14 mouse cellular contexts compared by ENCODE assay signal in genomic region chr11:98755726-98756380, GRCm38 (mm10). TPM values are rescaled to one million over a fixed set of nuclear protein-coding genes. Genes with fewer than 3 reads are reported as not detected.
DNase-seq lines count a peak whose midpoint lies in the region; ATAC-seq and TF ChIP-seq lines count a peak whose summit lies in the region.
"Had no signal": no experiment of that assay in that cellular context is flagged by ENCODE, and none has a peak within 500 bp of the region (broad histone marks: within the 10 kb centered on the region; RNA-seq: fewer than 3 reads in every experiment).

No protein-coding gene starts in this region.

- peak overlapping the region; percentile 52 for H3K4me2 ChIP-seq in liver, embryonic 14.5 days (ENCODE audit: low read depth)
- H3K4me2 ChIP-seq in midbrain, embryonic 13.5 days (replicated peaks), result no peak overlapping the region
- H3K4me2 ChIP-seq: forebrain, embryonic 15.5 days; midbrain, embryonic 12.5 days had no signal

- H3K9ac ChIP-seq in liver, embryonic 14.5 days (replicated peaks), result peak overlapping the region; percentile 19; the same call in 1 of the 2 replicates
- H3K9ac ChIP-seq in midbrain, embryonic 13.5 days (replicated peaks), result no peak overlapping the region
- H3K9ac ChIP-seq: forebrain, embryonic 15.5 days had no signal

- no peak overlapping the region for H3K4me3 ChIP-seq in liver, embryonic 14.5 days (ENCODE audit: insufficient read depth in 1 of 2, low read depth in 2 of 2, low read length in 2 of 2)
- H3K4me3 ChIP-seq in midbrain, embryonic 13.5 days (replicated peaks), result no peak overlapping the region
- H3K4me3 ChIP-seq: forebrain, embryonic 15.5 days; midbrain, embryonic 12.5 days had no signal

- peaks cover 55 to 62% of the 10 kb centered on the region in 2 experiments for H3K4me1 ChIP-seq in liver, embryonic 14.5 days (replicated peaks; ENCODE audit: control insufficient read depth in 2 of 2, insufficient read depth in 2 of 2, low read length in 1 of 2)
- H3K4me1 ChIP-seq in midbrain, embryonic 13.5 days (replicated peaks), result peaks cover 48% of the 10 kb centered on the region

- peak; percentile 30 for ATAC-seq in liver, embryonic 14.5 days (ENCODE audit: insufficient read depth)
- no peak for ATAC-seq in midbrain, embryonic 13.5 days
- ATAC-seq: forebrain, embryonic 15.5 days; inflammation-experienced regulatory T-cells, adult 6 months had no signal

- peak; percentile 72 for DNase-seq in cerebellum, adult 9-11 months
- DNase-seq in cerebellum, postnatal 4 days (ENCODE audit: low spot score in 2 of 2), result no peak
- peak; percentile 30 for DNase-seq in kidney, postnatal 10 days
- no peak for DNase-seq in kidney, adult 9 months
- peak; percentile 51 to 57 for DNase-seq in cerebellum, postnatal 10 days
- DNase-seq in liver, embryonic 14.5 days (ENCODE audit: low read depth in 3 of 3, low spot score in 3 of 3), result no peak
- no peak for DNase-seq in ovary, postnatal 10 days (ENCODE audit: low spot score)
- DNase-seq: gastrocnemius, postnatal 10 days; layer of hippocampus, postnatal 36 days; thymus, postnatal 14 days had no signal

- no peaks in the 10 kb centered on the region for H3K9me3 ChIP-seq in liver, embryonic 14.5 days (ENCODE audit: control insufficient read depth, low read length)
- H3K9me3 ChIP-seq in midbrain, embryonic 13.5 days, result no peaks in the 10 kb centered on the region
- H3K9me3 ChIP-seq: forebrain, embryonic 15.5 days; midbrain, embryonic 12.5 days had no signal

- TF ChIP-seq EP300 in liver, embryonic 14.5 days (IDR thresholded peaks at IDR 0.05; ENCODE audit: low read depth), result peak; percentile 73

- H3K36me3 ChIP-seq in liver, embryonic 14.5 days (replicated peaks; ENCODE audit: control insufficient read depth, insufficient read depth, low read depth), result peaks cover 8% of the 10 kb centered on the region
- peaks cover 64% of the 10 kb centered on the region for H3K36me3 ChIP-seq in midbrain, embryonic 13.5 days

- no peak for TF ChIP-seq CTCF in liver, embryonic 14.5 days (IDR thresholded peaks at IDR 0.05; ENCODE audit: low read depth)

- no peaks in the 10 kb centered on the region for H3K27me3 ChIP-seq in liver, embryonic 14.5 days (ENCODE audit: control insufficient read depth, insufficient read depth, low read length)
- H3K27me3 ChIP-seq in midbrain, embryonic 13.5 days, result no peaks in the 10 kb centered on the region
- H3K27me3 ChIP-seq: forebrain, embryonic 15.5 days; midbrain, embryonic 12.5 days had no signal

- 56% methylated on average over 6 of the region's 6 CpGs for whole genome bisulfite sequencing in liver, embryonic 14.5 days (ENCODE audit: insufficient replicate concordance)
- 95% methylated on average over 6 of the region's 6 CpGs for WGBS in midbrain, embryonic 13.5 days

- peak overlapping the region; percentile 1 for H3K27ac ChIP-seq in liver, embryonic 14.5 days
- no peak overlapping the region for H3K27ac ChIP-seq in midbrain, embryonic 13.5 days
- H3K27ac ChIP-seq: forebrain, embryonic 15.5 days; midbrain, embryonic 12.5 days had no signal

RNA-seq across cellular contexts. Expression of gene Thra, which starts 15.4 kb away (rescaled TPM):
- 14.6 and 15.6 TPM in 2 replicates for polyA plus RNA-seq in liver, embryonic 14.5 days (2012; rRNA removed)
- polyA plus RNA-seq in liver, embryonic 14.5 days (2014; fragmentation: Nextera tagmentation; extraction: Ambion mirVana), result 8.3 and 10.0 TPM in 2 replicates
- polyA plus RNA-seq in midbrain, embryonic 13.5 days (2015; fragmentation: Nextera tagmentation; extraction: Ambion mirVana), result 99.6 and 106 TPM in 2 replicates

RNA-seq across cellular contexts. Expression of gene Nr1d1, which starts 19.3 kb away (rescaled TPM):
- 0.54 and 0.65 TPM in 2 replicates for polyA plus RNA-seq in liver, embryonic 14.5 days (2012; rRNA removed)
- polyA plus RNA-seq in liver, embryonic 14.5 days (2014; fragmentation: Nextera tagmentation; extraction: Ambion mirVana), result 0.56 and 0.58 TPM in 2 replicates
- 1.2 and 1.9 TPM in 2 replicates for polyA plus RNA-seq in midbrain, embryonic 13.5 days (2015; fragmentation: Nextera tagmentation; extraction: Ambion mirVana)

RNA-seq across cellular contexts. Expression of gene Med24, which starts 26.6 kb away (rescaled TPM):
- polyA plus RNA-seq in liver, embryonic 14.5 days (2012; rRNA removed), result 25.0 and 29.6 TPM in 2 replicates
- polyA plus RNA-seq in liver, embryonic 14.5 days (2014; fragmentation: Nextera tagmentation; extraction: Ambion mirVana), result 21.3 and 25.6 TPM in 2 replicates
- 83.5 and 90.3 TPM in 2 replicates for polyA plus RNA-seq in midbrain, embryonic 13.5 days (2015; fragmentation: Nextera tagmentation; extraction: Ambion mirVana)

RNA-seq across cellular contexts. Expression of gene Msl1, which starts 39.5 kb away (rescaled TPM):
- 11.5 and 15.8 TPM in 2 replicates for polyA plus RNA-seq in liver, embryonic 14.5 days (2012; rRNA removed)
- 4.5 and 4.9 TPM in 2 replicates for polyA plus RNA-seq in liver, embryonic 14.5 days (2014; fragmentation: Nextera tagmentation; extraction: Ambion mirVana)
- polyA plus RNA-seq in midbrain, embryonic 13.5 days (2015; fragmentation: Nextera tagmentation; extraction: Ambion mirVana), result 34.2 and 34.5 TPM in 2 replicates

RNA-seq across cellular contexts. Expression of gene Casc3, which starts 48.9 kb away (rescaled TPM):
- 12.2 and 12.7 TPM in 2 replicates for polyA plus RNA-seq in liver, embryonic 14.5 days (2012; rRNA removed)
- polyA plus RNA-seq in liver, embryonic 14.5 days (2014; fragmentation: Nextera tagmentation; extraction: Ambion mirVana), result 11.5 and 13.0 TPM in 2 replicates
- polyA plus RNA-seq in midbrain, embryonic 13.5 days (2015; fragmentation: Nextera tagmentation; extraction: Ambion mirVana), result 52.6 and 57.6 TPM in 2 replicates

Comparison
In these comparisons a context has a peak if more than half of its experiments do, and no peak if none do; other contexts are left out.
1. DNase-seq: peak in cerebellum, adult 9-11 months (single experiment), kidney, postnatal 10 days (single experiment) and cerebellum, postnatal 10 days (2 of 2); none in cerebellum, postnatal 4 days (0 of 2), kidney, adult 9 months (single experiment), liver, embryonic 14.5 days (0 of 3) and ovary, postnatal 10 days (single experiment).